Mouse (Mus musculus) E14TG2a.4 (cell line): ENCODE data around the gene Ccdc141.

Experiments used
- H3K27me3 ChIP-seq: 2 replicates; pipeline ENCODE4 v1.6.1; 2014; ENCODE audit warnings: low read length, control low read depth; ENCODE audit not compliant: insufficient read depth
- H3K36me3 ChIP-seq: 2 replicates; pipeline ENCODE4 v1.6.1; 2014; ENCODE audit warnings: low read length, control low read depth; ENCODE audit not compliant: insufficient read depth
- H3K4me1 ChIP-seq: replicated peaks from 2 replicates; pipeline ENCODE4 v1.6.1; 2014; ENCODE audit warnings: low read depth, low read length, control low read depth
- H3K4me3 ChIP-seq: replicated peaks from 2 replicates; pipeline ENCODE4 v1.5.1; 2014; ENCODE audit warnings: mild to moderate bottlenecking, low read length
- H3K9me3 ChIP-seq: 2 replicates; pipeline ENCODE4 v1.6.1; 2014; ENCODE audit warnings: low read length, control low read depth
- CTCF ChIP-seq: conservative IDR thresholded peaks from 2 replicates; pipeline ENCODE4 v1.5.1; 2014; ENCODE audit warnings: low read length
- NANOG ChIP-seq: IDR thresholded peaks from 2 replicates; pipeline ENCODE4 v1.6.1; 2014; ENCODE audit warnings: borderline replicate concordance, low read length, mixed read lengths
- POU5F1 ChIP-seq: IDR thresholded peaks from 2 replicates; pipeline ENCODE4 v1.6.1; 2014; ENCODE audit warnings: low read length, borderline replicate concordance

Ccdc141 gene

GRCm38 (mm10) chr2:77196819-77197218 lies 26.4 kb upstream of the Ccdc141 start:
- Histone ChIP-seq H3K36me3 (no peaks in the 10 kb centered on the region), H3K9me3 (no peaks in the 10 kb centered on the region), H3K4me3 (no peak overlapping the region), H3K4me1 (peaks cover 4% of the 10 kb centered on the region; the same call in 1 of the 2 replicates), H3K27me3 (no peaks in the 10 kb centered on the region)
- no peak for TF ChIP-seq POU5F1
- no peak for TF ChIP-seq NANOG
- TF ChIP-seq CTCF = no peak

DNA sequence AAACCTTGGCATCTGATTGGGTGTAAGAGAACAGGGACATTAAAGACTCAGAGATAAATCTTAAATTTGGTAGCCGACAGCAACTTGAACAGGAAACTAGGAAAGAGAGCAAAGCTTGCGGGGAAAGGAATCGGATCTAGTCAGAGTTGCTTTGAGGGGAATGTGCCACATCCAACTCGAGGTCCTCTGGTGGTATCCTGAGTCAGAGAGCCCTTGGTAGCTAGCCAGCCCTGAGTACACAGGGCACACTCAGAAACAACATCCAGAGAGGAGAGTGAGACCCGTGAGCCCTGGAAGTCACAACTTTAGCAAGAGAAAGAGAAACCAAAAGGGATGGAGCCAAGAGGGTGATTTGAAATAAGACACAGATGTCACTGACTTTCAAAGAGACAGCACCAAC lies 24.6 kb upstream of the Ccdc141 start:
- Histone ChIP-seq H3K4me1 (no peaks in the 10 kb centered on the region), H3K4me3 (no peak overlapping the region), H3K36me3 (no peaks in the 10 kb centered on the region; the same call in 1 of the 2 replicates), H3K27me3 (no peaks in the 10 kb centered on the region), H3K9me3 (no peaks in the 10 kb centered on the region)
- TF ChIP-seq POU5F1 (no peak), CTCF (no peak), NANOG (no peak)

DNA sequence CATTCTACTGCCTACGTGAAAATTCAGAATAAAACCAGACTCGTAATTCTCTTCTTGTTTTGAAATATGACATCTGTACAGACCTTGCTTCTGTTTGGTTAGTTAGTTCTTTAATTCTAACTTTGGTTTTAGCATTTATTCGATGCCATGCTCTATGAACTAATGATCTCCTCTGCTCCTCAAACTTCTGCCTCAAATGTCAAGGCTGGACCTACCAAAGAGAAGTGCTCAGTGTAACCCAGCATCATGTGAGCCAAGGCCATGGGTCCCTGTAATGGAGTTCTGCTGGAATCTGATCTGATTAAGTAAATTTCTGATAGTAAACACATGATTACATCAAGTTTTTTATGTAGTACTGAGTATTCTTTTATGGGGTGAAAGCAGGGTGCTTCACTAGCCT lies 21.4 kb upstream of the Ccdc141 start:
- Histone ChIP-seq H3K36me3 (peaks cover 2% of the 10 kb centered on the region; the same call in 1 of the 2 replicates), H3K9me3 (no peaks in the 10 kb centered on the region), H3K27me3 (no peaks in the 10 kb centered on the region), H3K4me3 (no peak overlapping the region), H3K4me1 (no peaks in the 10 kb centered on the region)
- TF ChIP-seq POU5F1 (no peak), CTCF (no peak), NANOG (no peak)

- Histone ChIP-seq H3K4me3 (no peak overlapping the region), H3K4me1 (no peaks in the 10 kb centered on the region), H3K27me3 (no peaks in the 10 kb centered on the region), H3K9me3 (no peaks in the 10 kb centered on the region), H3K36me3 (peaks cover 3% of the 10 kb centered on the region; the same call in 1 of the 2 replicates)
- TF ChIP-seq NANOG = no peak
- no peak for TF ChIP-seq POU5F1
- no peak for TF ChIP-seq CTCF
Measured at GRCm38 (mm10) chr2:77190891-77191290, 20.5 kb upstream of the Ccdc141 start.

DNA sequence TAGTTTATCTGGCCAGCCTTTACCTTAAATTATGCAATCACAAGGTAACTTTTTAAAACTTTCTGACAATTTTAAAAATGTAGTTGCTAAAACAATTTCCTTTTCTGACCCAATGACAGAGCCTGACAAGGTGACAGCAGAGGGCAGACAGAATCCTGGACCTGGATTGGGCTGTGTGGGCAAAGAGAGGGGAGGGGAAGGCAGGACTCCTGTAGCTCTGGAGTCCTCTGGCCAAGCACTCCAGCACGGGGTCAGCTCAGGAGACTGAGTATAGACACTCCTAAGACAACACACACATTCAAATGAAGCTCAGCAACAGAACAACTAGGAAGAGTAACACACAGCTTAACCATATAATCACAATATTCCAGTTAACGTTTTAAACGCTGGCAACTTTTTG lies 19.9 kb upstream of the Ccdc141 start:
- TF ChIP-seq CTCF = no peak
- no peak for TF ChIP-seq POU5F1
- no peak for TF ChIP-seq NANOG
- Histone ChIP-seq H3K4me3 (no peak overlapping the region), H3K27me3 (no peaks in the 10 kb centered on the region), H3K9me3 (no peaks in the 10 kb centered on the region), H3K4me1 (no peaks in the 10 kb centered on the region), H3K36me3 (peaks cover 3% of the 10 kb centered on the region; the same call in 1 of the 2 replicates)

GRCm38 (mm10) chr2:77189671-77190070 lies 19.2 kb upstream of the Ccdc141 start:
- no peak for TF ChIP-seq POU5F1
- TF ChIP-seq CTCF = no peak
- TF ChIP-seq NANOG = no peak
- H3K27me3 ChIP-seq = no peaks in the 10 kb centered on the region
- no peaks in the 10 kb centered on the region for H3K9me3 ChIP-seq
- no peak overlapping the region for H3K4me3 ChIP-seq
- H3K4me1 ChIP-seq = no peaks in the 10 kb centered on the region
- H3K36me3 ChIP-seq = peaks cover 3% of the 10 kb centered on the region; the same call in 1 of the 2 replicates

- H3K4me1 ChIP-seq = no peaks in the 10 kb centered on the region
- TF ChIP-seq NANOG = no peak
- no peak for TF ChIP-seq CTCF
- TF ChIP-seq POU5F1 = no peak
- no peaks in the 10 kb centered on the region for H3K27me3 ChIP-seq
- H3K9me3 ChIP-seq = no peaks in the 10 kb centered on the region
- peaks cover 3% of the 10 kb centered on the region; the same call in 1 of the 2 replicates for H3K36me3 ChIP-seq
- no peak overlapping the region for H3K4me3 ChIP-seq
Measured at GRCm38 (mm10) chr2:77187501-77187900, 17.1 kb upstream of the Ccdc141 start.

DNA sequence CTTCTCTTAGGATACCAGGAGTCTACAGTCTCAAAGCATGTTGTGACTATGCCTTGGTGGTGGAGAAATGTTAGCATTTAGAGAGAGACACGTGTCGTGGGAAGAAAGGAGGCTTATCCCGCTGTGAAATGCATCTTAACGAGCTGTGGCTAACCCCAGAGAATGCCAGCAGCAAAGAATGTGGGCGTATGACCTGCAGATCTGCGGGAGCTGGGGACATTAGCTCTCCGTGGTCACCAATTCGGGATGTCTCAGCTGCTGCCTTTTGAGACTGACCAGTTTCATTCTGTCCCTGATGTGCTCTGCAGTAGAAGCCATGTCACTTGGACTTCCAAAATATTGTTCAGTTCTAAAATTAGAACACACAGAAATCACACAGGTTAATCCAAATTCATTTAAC lies 16.5 kb upstream of the Ccdc141 start:
- H3K4me3 ChIP-seq = no peak overlapping the region
- H3K36me3 ChIP-seq = peaks cover 3% of the 10 kb centered on the region; the same call in 1 of the 2 replicates
- H3K4me1 ChIP-seq = no peaks in the 10 kb centered on the region
- TF ChIP-seq POU5F1 = no peak
- H3K27me3 ChIP-seq = no peaks in the 10 kb centered on the region
- no peaks in the 10 kb centered on the region for H3K9me3 ChIP-seq

DNA sequence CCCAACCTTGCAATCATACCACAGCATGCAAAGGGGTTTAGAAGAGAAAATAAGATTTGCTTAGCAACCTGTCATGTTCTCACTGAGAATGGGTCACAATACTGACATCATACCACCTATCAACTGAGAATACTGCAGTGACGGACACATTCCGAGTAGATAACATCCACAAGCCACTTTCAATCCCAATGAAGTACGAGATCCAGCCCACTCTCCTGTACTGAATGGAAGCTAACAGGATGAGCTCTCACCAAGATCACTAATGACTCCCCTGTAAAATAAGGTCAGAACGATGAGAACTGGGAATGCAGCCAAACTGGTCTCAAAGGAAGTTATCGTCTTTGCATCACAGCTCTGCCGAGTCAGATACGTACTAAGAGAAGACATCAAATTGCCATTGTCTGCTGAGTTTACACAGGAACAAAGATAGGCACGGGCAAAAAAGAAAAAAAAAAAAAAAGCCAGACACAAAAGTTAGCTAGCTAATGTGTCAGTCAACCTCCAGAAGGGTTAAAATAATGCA lies 13.7 kb upstream of the Ccdc141 start:
- peaks cover 3% of the 10 kb centered on the region; the same call in 1 of the 2 replicates for H3K36me3 ChIP-seq
- H3K4me1 ChIP-seq = no peaks in the 10 kb centered on the region
- TF ChIP-seq POU5F1 (no peak), NANOG (no peak), CTCF (no peak)
- no peak overlapping the region for H3K4me3 ChIP-seq
- H3K9me3 ChIP-seq = peaks cover 5% of the 10 kb centered on the region; the same call in 1 of the 2 replicates
- no peaks in the 10 kb centered on the region for H3K27me3 ChIP-seq
